Mouse (Mus musculus) monocyte, adult 59 days (primary cell): ENCODE data around the gene Umps. TPM values are rescaled to one million over a fixed set of nuclear protein-coding genes. Genes with fewer than 3 reads are reported as not detected.

Source experiments
- total RNA-seq, 2 experiments: library from RNA; stranded (reverse); gene quantifications; one replicate each; pipeline ENCODE4 v1.2.4; 2023

Gene Umps
- total RNA-seq, result 10 to 100 TPM; 15.7 to 18.0 TPM

GRCm38 (mm10) chr16:33966538-33967282, at the start of gene Umps:
Umps (minus strand) TSS chr16:33967038.

Other genes with a start within 250 kb of the Umps start
- gene Muc13, start 173.0 kb downstream of the Umps start, total RNA-seq, result under 1 TPM in 1 of 2 experiments, not detected in 1; 0.24 TPM
- 100 to 1,000 TPM; 121 to 122 TPM for gene Itgb5, start 137.4 kb downstream of the Umps start, total RNA-seq